Mouse (Mus musculus): Measurements from ENCODE around the gene Il1r2. TPM values are rescaled to one million over a fixed set of nuclear protein-coding genes. Genes with fewer than 3 reads are reported as not detected.
A peak's percentile ranks its signal among the peaks of the same experiment; 100 is the strongest.

The Il1r2 gene
- polyA plus RNA-seq, 1 experiment from 2014 or later: 0.80 TPM

DNA sequence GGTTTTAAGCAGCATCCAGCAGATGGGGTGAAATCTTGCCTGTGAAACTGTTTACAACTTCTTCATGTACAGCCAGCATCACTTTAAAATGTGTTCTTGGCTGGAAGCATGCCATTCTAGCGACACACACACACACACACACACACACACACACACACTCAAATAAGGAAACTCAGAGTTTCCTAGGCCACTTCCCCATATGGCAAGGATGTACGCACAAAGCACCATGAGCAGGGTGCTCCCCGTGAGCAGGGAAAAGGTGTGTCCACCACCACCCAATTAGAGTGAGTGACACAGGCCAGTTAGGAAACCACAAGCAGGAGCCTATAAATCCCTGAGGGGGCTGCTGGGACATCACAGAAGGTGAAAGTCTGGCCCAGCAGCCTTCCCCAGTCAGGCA, 10.5 kb downstream of the Il1r2 start:
- WGBS: 47% methylated on average over 3 of the region's 3 CpGs
- no peak overlapping the region for H3K27ac ChIP-seq (ENCODE audit: low read depth)
- H3K4me1 ChIP-seq (ENCODE audit: insufficient read depth): peaks cover 4% of the 10 kb centered on the region; the same call in 1 of the 2 replicates
- no peaks in the 10 kb centered on the region for H3K27me3 ChIP-seq (ENCODE audit: insufficient read depth, low read length)
- DNase-seq (no peak), ATAC-seq (ENCODE audit: insufficient read depth) (no peak)
- no peaks in the 10 kb centered on the region for H3K9me3 ChIP-seq (ENCODE audit: low read depth, low read length)
- H3K4me2 ChIP-seq: no peak overlapping the region
- no peak for TF ChIP-seq CTCF (IDR thresholded peaks at IDR 0.05; ENCODE audit: low read depth)
- H3K36me3 ChIP-seq (ENCODE audit: insufficient read depth): no peaks in the 10 kb centered on the region
- no peak overlapping the region for H3K4me3 ChIP-seq (ENCODE audit: low read depth, low read length)
- H3K9ac ChIP-seq: no peak overlapping the region

DNA sequence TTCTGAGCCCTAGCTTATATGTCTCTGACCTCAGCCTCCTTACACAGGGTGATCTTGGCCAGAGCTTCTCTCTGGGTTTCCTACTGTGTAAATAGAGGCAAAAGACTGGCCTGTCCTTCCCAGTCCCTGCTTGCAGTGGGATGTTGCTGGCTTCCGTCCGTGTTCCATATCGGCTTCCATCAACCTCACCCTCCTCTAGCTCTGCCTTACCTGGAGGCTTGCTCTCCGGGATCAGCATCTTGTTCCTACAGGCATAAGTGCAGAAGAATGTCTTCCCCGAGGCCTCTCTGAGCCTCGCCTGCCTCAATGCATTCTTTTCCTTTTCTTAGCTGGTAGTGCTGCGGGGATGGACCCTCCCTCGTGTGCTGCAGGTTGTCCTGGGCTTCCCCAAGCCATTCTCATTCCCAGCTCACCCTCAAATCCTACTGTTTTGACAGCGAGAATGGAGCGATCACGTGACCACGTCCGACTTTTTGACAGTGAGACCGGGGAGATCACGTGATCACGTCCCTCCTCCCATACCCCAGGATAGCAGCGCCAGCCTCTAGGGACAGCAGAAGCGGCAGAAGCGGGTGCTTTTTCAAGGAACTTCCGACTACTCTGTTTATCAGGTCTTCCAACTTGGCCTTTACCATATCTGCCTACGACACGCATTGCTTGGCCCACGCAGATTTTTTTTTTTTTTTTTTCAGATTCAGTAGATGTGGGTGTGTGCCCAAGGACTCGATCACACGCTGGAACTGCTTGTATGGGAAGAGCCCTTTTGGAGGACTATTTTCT, 11.7 kb downstream of the Il1r2 start:
- peak overlapping the region; percentile 83 for H3K4me2 ChIP-seq
- peak; percentile 15; the same call in 1 of the 2 replicates for TF ChIP-seq CTCF (IDR thresholded peaks at IDR 0.05; ENCODE audit: low read depth)
- DNase-seq: peak; percentile 90
- no peak overlapping the region for H3K27ac ChIP-seq (ENCODE audit: low read depth)
- H3K9me3 ChIP-seq (ENCODE audit: low read depth, low read length): no peaks in the 10 kb centered on the region
- no peaks in the 10 kb centered on the region for H3K36me3 ChIP-seq (ENCODE audit: insufficient read depth)
- peak; percentile 87 for ATAC-seq (ENCODE audit: insufficient read depth)
- peak overlapping the region; percentile 42 for H3K4me3 ChIP-seq (ENCODE audit: low read depth, low read length)
- peak overlapping the region; percentile 48 for H3K9ac ChIP-seq
- WGBS: 3% methylated on average over 25 of the region's 25 CpGs
- peaks cover 4% of the 10 kb centered on the region; the same call in 1 of the 2 replicates for H3K4me1 ChIP-seq (ENCODE audit: insufficient read depth)
- no peaks in the 10 kb centered on the region for H3K27me3 ChIP-seq (ENCODE audit: insufficient read depth, low read length)

DNA sequence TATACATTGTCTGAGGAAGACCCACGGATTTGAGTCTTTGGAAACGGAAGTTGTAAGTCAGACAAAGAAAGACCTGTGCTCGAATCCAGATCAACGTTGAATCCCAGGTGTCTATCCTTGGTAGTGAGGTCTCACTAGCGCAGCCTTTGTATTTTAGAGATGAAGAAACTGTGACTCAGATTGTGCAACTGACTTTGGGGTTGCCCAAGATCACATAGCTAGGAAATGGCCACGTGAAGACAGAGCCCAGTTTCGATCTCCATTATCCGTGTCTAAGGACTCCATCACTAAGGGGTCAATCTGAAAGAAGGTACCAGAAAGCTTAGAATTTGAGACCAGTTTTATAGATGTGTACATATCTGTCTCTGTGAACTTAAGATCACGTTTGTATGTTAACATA, 17.3 kb downstream of the Il1r2 start:
- Histone ChIP-seq H3K9ac (no peak overlapping the region), H3K9me3 (ENCODE audit: low read depth, low read length) (no peaks in the 10 kb centered on the region), H3K27ac (ENCODE audit: low read depth) (no peak overlapping the region), H3K4me1 (ENCODE audit: insufficient read depth) (no peaks in the 10 kb centered on the region), H3K4me2 (no peak overlapping the region), H3K36me3 (ENCODE audit: insufficient read depth) (no peaks in the 10 kb centered on the region), H3K4me3 (ENCODE audit: low read depth, low read length) (no peak overlapping the region), H3K27me3 (ENCODE audit: insufficient read depth, low read length) (no peaks in the 10 kb centered on the region)
- ATAC-seq (ENCODE audit: insufficient read depth) (no peak), DNase-seq (no peak)
- TF ChIP-seq CTCF (IDR thresholded peaks at IDR 0.05; ENCODE audit: low read depth): no peak
- 84% methylated on average over 9 of the region's 9 CpGs for WGBS

DNA sequence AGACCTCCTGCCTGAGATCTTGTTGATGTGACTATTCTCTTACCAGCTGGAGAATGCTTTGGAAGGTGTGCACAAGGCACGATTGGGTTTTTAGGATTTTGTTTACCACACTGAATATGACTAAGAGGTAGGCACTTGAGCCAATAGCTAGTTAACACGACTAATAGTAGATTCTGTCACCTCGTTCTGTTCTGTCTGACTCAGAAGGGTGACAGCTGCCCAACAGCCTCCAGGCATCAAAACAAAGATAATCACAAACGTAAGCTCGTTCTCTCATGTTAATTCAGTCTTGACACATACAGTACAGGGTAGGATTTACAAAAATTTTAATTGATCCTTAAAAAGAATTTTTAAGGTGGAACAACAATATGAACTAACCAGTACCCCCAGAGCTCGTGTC, 18.7 kb downstream of the Il1r2 start:
- Histone ChIP-seq H3K9ac (no peak overlapping the region), H3K4me3 (ENCODE audit: low read depth, low read length) (no peak overlapping the region), H3K36me3 (ENCODE audit: insufficient read depth) (no peaks in the 10 kb centered on the region), H3K27ac (ENCODE audit: low read depth) (no peak overlapping the region), H3K9me3 (ENCODE audit: low read depth, low read length) (no peaks in the 10 kb centered on the region), H3K27me3 (ENCODE audit: insufficient read depth, low read length) (no peaks in the 10 kb centered on the region), H3K4me2 (no peak overlapping the region), H3K4me1 (ENCODE audit: insufficient read depth) (no peaks in the 10 kb centered on the region)
- ATAC-seq (ENCODE audit: insufficient read depth): no peak
- no peak for TF ChIP-seq CTCF (IDR thresholded peaks at IDR 0.05; ENCODE audit: low read depth)
- DNase-seq: no peak
- WGBS: 58% methylated on average over 6 of the region's 6 CpGs

DNA sequence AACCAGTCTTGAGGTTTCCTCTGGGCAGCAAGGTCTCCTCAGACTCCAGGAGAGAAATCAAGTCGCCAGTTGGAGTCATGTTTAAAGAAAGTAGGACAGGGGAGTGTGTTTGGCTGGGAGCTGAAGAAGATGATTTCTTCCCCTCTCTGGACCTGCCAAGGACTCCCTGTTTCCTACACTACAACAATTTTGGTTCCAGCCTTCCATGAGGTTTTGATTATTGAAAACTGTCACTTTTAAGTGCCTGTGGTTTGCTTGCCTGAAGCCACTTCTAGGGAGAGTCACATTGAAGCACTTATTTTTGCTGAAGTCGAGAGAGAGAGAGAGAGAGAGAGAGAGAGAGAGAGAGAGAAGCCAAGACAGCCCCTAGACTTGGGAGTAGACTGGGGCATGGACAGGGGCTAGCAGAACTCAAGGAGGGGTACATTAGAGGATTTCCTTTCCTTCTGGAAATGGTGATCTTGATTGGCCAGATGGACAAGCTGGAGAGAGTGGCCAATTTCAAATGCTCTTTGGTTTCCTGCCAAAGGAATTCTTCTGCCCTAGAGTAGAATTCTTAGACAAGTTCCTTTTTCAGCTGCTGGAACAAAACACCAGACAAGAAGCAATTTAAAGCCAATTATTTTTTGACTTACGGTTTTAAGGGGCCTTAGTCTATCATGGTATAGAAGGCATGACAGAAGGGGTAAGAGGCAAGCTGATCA, 20.9 kb downstream of the Il1r2 start:
- H3K27ac ChIP-seq (ENCODE audit: low read depth): no peak overlapping the region
- ATAC-seq (ENCODE audit: insufficient read depth) (no peak), DNase-seq (peak; percentile 61)
- no peaks in the 10 kb centered on the region for H3K9me3 ChIP-seq (ENCODE audit: low read depth, low read length)
- H3K4me2 ChIP-seq: no peak overlapping the region
- TF ChIP-seq CTCF (IDR thresholded peaks at IDR 0.05; ENCODE audit: low read depth): no peak
- H3K4me1 ChIP-seq (ENCODE audit: insufficient read depth): no peaks in the 10 kb centered on the region
- no peak overlapping the region for H3K9ac ChIP-seq
- 68% methylated on average over 3 of the region's 3 CpGs for WGBS
- no peaks in the 10 kb centered on the region for H3K36me3 ChIP-seq (ENCODE audit: insufficient read depth)
- H3K4me3 ChIP-seq (ENCODE audit: low read depth, low read length): no peak overlapping the region
- no peaks in the 10 kb centered on the region for H3K27me3 ChIP-seq (ENCODE audit: insufficient read depth, low read length)

DNA sequence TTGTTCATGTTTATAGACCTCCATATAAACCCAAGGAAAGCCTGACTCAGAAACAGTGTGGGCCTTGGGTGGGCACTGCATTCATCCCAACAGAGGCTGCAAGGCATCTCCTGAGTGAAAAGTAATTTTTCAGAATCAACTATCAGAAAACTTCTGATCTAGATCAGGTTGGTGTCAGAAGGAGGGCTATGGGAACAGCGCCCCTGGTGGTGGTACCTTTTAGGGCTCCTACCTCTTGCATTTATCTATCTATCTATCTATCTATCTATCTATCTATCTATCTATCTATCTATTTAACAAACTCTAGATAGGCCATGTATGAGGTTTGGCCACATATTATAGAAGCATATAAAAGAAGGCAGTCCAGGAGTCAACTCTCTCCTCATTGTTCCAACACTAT, 21.7 kb downstream of the Il1r2 start:
- no peak overlapping the region for H3K27ac ChIP-seq (ENCODE audit: low read depth)
- no peak overlapping the region for H3K4me2 ChIP-seq
- H3K9ac ChIP-seq: no peak overlapping the region
- 15% methylated on average over 1 of the region's 1 CpGs for WGBS
- DNase-seq: no peak
- no peak overlapping the region for H3K4me3 ChIP-seq (ENCODE audit: low read depth, low read length)
- H3K27me3 ChIP-seq (ENCODE audit: insufficient read depth, low read length): no peaks in the 10 kb centered on the region
- ATAC-seq (ENCODE audit: insufficient read depth): no peak
- peak; percentile 35; the same call in 1 of the 2 replicates for TF ChIP-seq CTCF (IDR thresholded peaks at IDR 0.05; ENCODE audit: low read depth)
- H3K4me1 ChIP-seq (ENCODE audit: insufficient read depth): no peaks in the 10 kb centered on the region
- no peaks in the 10 kb centered on the region for H3K36me3 ChIP-seq (ENCODE audit: insufficient read depth)
- no peaks in the 10 kb centered on the region for H3K9me3 ChIP-seq (ENCODE audit: low read depth, low read length)

DNA sequence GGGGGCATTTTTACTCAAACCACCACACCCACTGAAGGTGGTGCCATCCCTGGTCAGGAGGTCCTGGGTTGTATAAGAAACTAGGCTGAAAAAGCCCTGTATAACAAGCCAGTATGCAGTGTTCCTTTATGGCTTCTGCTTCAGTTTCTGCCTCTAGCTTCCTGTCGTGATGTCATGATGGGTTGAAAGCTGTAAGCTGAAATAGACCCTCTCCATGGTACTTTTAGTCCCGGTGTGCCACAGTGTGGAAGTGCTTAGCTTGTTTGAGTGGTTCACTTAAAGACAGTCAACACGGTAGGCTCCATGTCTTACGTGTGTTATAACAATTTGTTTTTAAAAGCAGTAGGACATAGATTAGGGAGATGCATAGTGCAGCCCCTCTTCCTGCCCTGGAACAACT, 32.4 kb downstream of the Il1r2 start:
- H3K9ac ChIP-seq: no peak overlapping the region
- no peaks in the 10 kb centered on the region for H3K27me3 ChIP-seq (ENCODE audit: insufficient read depth, low read length)
- H3K27ac ChIP-seq (ENCODE audit: low read depth): no peak overlapping the region
- peak; percentile 29 for DNase-seq
- H3K4me2 ChIP-seq: no peak overlapping the region
- H3K4me1 ChIP-seq (ENCODE audit: insufficient read depth): 0 out of 2 replicates have a peak, but pooled peaks cover 6% of the 10 kb centered on the region
- no peaks in the 10 kb centered on the region for H3K9me3 ChIP-seq (ENCODE audit: low read depth, low read length)
- H3K36me3 ChIP-seq (ENCODE audit: insufficient read depth): no peaks in the 10 kb centered on the region
- no peak overlapping the region for H3K4me3 ChIP-seq (ENCODE audit: low read depth, low read length)
- 0 out of 2 replicates have a peak, but pooled peaks have one; percentile 14 for ATAC-seq (ENCODE audit: insufficient read depth)
- 66% methylated on average over 4 of the region's 4 CpGs for WGBS
- no peak for TF ChIP-seq CTCF (IDR thresholded peaks at IDR 0.05; ENCODE audit: low read depth)

Data from lung, embryonic 14.5 days (tissue).